Mouse (Mus musculus) monocyte, adult 5-6 weeks (primary cell): Measurements from ENCODE around the gene Tmprss4. TPM values are rescaled to one million over a fixed set of nuclear protein-coding genes. Genes with fewer than 3 reads are reported as not detected.

ENCODE experiments used
- ATAC-seq: fragments of 153-309, 156-312 bp; replicated peaks from 2 replicates; pipeline ENCODE4 v1.8.0; 2017; ENCODE audit warnings: mild to moderate bottlenecking; ENCODE audit not compliant: low TSS enrichment, insufficient number of reproducible peaks, severe bottlenecking, poor library complexity, low FRiP score
- total RNA-seq: library from RNA; stranded (forward); fragments of 200-1000, 200-491, 200-594 nt; gene quantifications from 3 replicates; pipeline ENCODE4 v1.2.3, GENCODE M21; 2017

The Tmprss4 gene
- total RNA-seq, 1 experiment from 2014 or later, result not detected

- peak; percentile 83 for ATAC-seq
Measured at GRCm38 (mm10) chr9:45202021-45202798, 1.7 kb downstream of the Tmprss4 start.

GRCm38 (mm10) chr9:45201319-45201947 is 2.5 kb downstream of the Tmprss4 start:
- ATAC-seq, result no peak

- no peak for ATAC-seq
Measured at GRCm38 (mm10) chr9:45197549-45197948, 6.3 kb downstream of the Tmprss4 start.

DNA sequence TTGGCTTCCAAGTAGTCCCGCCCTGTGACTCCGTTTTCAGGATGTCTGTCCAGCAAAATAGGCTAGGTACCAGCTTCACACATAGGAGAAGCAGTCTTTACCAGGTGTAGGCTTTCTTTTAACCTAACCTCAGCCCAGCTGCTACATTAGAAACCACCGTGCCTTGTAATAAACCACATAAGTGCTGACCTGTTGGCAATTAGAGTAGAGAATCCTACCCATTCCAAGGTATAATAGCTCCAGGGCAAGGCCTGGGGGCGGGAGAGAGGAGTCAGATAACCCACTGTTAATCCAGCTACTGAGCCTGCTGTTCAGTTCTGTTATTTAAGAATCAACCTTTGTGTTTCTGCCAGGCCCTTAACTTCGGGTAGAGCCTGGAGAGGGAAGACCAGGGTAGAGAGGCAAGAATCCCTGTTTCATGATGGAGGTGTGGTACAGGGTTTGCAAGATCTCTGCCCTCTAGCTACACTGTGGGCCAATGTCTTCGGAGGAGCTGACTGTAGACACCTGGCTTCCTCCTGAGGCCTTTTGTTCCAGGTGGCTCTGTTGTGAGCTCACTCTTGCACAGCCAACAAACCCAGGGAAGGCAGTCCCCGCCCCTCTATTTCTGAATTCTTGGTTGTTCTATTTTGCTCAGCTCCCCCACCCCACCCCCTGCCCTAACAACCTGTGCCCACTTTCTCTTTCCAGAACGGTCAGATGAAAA is 7.6 kb downstream of the Tmprss4 start:
- ATAC-seq, result no peak

DNA sequence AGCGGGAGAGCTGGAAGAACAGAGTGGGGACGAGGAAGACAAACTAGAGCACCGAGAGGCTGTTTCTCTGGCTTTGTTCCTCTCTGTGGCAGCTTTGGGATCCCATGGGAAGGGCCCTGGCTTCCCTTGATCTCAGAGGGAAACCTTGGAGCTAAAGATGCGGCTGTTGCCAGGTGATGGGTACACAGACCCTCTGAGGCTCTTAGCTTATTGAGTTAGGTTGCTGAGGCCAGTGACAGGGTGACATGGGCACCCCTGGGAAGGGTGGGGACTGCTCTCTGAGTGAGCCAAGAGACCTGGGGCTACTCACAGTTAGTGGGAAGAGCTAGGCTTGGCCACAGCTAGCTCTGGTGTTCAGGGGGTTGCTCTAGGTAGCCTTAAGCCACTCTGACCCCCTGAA is 8.4 kb downstream of the Tmprss4 start:
- no peak for ATAC-seq

DNA sequence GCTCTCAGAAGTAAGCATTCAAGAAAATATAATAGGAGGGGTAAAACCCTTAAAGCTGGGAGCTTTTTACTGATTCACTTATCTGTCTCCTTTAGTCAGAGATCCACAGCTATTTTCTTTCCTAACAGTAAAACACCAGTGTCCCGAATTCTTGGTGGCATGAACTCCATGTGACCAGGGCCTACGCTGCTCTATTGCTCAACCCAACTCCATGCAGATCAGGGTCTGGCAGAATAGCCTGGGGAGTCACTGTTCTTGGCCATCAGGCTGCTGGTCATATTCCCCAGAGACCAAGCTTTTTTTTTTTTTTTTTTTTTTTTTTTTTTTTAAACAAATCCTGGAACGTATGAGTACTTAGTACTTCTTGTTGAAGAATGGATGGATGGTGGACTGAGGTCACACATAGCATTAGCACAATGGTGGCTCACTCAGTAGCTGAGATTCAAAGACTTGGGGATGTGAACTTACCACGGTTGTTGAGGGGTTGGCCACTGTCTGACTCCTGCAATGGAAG is 14.2 kb downstream of the Tmprss4 start:
- no peak for ATAC-seq

GRCm38 (mm10) chr9:45188570-45189563 is 15.0 kb downstream of the Tmprss4 start:
- no peak for ATAC-seq

GRCm38 (mm10) chr9:45185250-45185649 is 18.6 kb downstream of the Tmprss4 start:
- ATAC-seq, result no peak

DNA sequence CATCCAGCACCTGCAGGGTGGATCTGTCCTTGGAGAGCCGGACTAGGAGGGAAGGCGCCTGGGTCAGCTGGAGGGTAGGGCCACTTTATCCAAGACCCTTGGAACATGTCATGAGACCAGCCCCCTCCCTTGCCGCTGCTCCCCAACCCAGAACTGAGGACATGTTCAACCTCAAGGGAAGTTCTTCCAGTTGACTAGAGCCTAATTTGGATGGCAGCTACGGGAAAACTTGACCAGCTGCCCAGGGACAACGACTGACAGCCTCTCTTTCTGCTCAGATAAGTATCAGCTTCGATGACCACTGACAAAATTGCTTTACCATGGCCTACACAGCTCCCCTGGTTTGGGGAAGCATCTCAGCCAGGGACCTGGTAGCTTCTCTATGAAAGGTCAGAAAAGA is 20.6 kb downstream of the Tmprss4 start:
- ATAC-seq, result no peak

DNA sequence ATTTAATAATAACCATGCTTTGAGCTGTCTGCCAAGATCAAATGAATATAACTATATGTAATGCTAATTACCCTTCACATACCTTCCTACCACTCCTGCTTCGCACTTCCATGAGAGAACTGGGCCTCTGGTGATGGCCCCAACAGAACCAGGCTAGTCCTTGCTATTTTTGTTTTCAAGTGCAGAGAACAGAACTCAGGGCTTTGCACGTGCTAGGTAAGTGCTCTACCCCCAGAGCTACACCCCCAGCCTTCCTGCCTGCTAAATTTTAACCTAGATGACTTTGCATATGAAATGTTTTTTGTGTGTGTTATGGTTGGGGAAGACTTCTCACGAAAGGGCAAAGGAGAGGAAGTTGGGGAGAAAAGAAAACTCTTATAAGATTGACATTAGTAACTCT is 21.4 kb downstream of the Tmprss4 start:
- ATAC-seq, result no peak

- ATAC-seq, result no peak
Measured at GRCm38 (mm10) chr9:45181770-45182169, 22.1 kb downstream of the Tmprss4 start, which contains the start of gene BC049352. Gene BC049352, plus strand, starts transcription at chr9:45182007.

- peak; percentile 37; the same call in 1 of the 2 replicates for ATAC-seq
Measured at GRCm38 (mm10) chr9:45179282-45179681, 24.6 kb downstream of the Tmprss4 start.

GRCm38 (mm10) chr9:45173475-45173874 is 30.4 kb downstream of the Tmprss4 start:
- ATAC-seq, result no peak

- 0 out of 2 replicates have a peak, but pooled peaks have one; percentile 37 for ATAC-seq
Measured at GRCm38 (mm10) chr9:45171073-45171610, 32.8 kb downstream of the Tmprss4 start.

DNA sequence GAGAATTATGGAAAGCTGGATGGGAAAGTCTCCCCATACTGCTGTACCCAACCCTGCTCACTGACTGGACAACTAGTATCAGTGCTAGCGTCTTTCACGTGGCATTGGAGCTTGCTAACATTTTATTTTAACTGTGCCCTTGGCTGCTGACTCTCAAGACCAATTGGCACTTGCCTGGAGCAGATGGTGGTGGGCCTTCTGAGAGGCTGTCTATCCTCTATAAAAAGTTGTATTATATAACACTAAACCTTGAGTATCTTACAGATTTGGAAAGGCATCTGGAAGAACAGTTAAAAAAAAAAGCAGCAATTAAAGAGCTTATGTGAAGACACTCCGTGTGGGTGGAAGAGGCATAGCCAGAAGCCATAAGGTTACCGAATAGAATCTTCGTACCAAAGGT is 33.7 kb downstream of the Tmprss4 start:
- no peak for ATAC-seq

DNA sequence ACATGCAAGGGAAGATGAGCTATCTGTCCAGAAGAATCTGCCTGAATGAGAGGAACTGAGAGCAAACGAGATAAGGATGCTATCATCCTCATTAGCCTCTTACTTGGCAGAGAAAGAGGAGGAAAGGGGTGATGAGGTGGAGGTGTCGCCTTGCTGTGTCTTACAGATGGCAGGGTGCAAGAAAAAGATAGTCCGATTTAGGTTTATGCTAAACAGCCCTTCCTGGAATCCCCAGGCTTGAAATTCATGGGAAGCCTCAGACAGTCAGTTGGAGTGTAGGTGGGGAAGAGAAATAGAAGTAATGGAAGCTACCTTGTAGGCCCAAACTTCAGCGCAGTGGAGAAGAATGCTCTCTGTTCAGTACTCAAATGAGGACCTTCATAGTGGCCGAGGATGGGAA is 36.0 kb downstream of the Tmprss4 start:
- ATAC-seq, result no peak

DNA sequence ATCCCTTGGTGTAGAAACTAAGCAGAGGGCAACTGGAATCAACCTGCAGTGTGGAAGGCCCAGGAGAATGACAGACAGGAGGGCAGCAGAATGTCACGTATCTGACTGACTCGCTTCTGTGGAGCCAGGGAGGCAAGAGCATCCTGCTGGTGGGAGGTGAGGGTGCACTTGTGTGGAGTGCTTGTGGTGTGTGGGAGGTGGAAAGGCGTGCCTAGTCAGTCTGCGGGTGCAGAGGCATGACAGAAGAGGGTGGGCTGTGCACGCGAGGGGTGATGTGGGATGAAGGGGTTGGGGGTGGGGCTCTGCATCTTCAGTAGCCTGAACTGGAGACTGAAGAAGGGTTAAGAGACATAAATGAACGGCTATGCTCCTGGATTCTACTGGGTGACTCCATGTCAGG is 50.5 kb downstream of the Tmprss4 start:
- ATAC-seq, result no peak

DNA sequence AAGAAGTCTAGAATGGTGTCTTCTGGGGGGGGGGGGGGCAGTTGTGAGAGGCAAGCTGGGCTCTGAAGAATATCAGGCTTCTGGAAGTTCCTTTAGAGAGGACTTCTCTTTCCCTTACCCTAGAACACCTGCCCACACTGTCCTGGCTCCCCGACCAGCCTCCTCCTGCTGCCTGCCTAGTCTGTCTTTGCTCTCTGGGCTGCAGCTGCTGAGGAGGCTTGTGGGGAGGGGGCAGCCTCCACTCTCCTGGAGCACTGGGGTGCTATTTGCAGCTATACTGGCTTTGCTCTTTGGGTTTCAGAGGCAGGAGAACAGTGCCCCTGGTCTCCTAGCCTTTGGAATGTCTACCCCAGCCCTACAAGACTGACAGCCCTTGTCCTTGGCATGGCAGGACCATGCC is 53.0 kb downstream of the Tmprss4 start:
- ATAC-seq, result no peak
